Mouse (Mus musculus): ENCODE data around the gene Mtrex.

Mtrex gene

DNA sequence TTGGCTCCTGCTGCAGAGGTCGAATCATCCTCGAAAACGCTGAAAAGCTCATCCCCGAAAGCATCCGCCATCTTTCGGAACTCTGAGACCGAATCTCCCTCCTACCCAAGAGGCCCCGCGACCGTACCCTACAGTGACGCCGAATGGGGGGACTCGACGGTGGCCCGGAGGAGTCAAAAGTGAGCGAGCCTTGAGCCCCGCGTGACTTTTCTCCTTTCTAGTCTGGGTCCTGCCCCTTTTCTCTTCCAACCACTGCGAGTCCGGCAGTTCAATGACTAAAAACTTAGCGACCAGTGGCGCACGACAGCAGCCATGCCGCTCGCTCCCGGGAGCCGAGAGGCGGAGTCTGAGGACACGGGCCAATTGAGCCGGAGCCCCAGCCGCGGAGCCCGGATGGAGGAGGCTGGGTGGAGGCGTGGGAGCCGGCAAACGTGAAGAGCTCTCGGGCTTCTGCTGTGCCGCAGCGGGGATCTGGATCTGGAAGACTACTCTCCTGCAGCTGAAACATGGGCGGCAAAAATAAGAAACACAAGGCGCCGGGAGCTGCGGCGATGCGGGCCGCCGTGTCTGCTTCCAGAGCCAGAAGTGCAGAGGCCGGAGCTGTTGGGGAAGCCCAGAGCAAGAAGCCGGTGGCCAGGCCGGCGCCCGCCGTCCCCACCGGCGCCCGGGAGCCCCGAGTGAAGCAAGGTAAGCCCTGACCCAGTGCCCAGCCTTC, at the start of gene Mtrex, which contains the start of gene Dhx29:
TSS of gene Mtrex (minus strand) at position 112 of the 715 bp plus-strand sequence.
TSS of gene Dhx29 (plus strand) at position 168 of the 715 bp plus-strand sequence.
- DNase-seq (ENCODE audit: low read depth, low spot score), result peak; percentile 96

DNA sequence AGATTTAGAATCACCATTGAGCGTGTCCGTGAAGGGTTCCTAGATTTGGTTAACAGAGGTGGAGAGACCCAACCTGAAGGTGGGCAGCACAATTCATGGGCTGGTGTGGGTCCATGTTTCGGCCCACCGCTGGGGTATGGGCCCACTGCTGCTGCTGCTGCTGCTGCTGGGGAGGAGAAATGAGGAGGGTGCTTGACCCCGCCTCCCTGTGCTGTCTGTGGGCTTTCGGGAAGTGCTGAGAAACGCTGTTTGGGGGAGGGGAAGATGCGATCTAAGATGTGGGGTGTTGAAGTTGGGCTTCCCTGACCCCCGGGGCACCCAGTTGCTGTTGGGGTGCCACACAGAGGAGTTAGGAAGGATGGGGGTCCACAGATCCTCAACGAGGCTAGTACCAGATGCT, 49.5 kb upstream of the Mtrex start:
- DNase-seq (ENCODE audit: low read depth, low spot score), result no peak

DNA sequence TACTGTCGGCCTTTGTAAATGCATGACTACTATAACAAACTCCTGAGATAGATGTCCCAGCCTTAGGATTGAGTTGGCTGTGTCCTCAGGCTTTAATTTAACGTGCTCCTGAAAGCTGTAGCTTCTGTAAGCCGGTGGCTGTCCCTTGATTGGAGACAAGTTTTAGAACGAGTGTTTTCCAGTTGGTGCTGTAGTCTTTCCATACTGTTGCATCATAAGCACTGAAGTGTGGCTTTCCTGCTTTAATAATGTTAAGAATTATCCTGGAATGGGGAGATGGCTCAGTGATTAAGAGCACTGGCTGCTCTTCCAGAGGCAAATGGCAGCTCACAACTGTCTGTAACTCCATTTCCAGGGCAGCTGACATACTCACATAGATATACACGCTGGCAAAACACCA, 40.1 kb upstream of the Mtrex start:
- no peak for DNase-seq (ENCODE audit: low read depth, low spot score)

DNA sequence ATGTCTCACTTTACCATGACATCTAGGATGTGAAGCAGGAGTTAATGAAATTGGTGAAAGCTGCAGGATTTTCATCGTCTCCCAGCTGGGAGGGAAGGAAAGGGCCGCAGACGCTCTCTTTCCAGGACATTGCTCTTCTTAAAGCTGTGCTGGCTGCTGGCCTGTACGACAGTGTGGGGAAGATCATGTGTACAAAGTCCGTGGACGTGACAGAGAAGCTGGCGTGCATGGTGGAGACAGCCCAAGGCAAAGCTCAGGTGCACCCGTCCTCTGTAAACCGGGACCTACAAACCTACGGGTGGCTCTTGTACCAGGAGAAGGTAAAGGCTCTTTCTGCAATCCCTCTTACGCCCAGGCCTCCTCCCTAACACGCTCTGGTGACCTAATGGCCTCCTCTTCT, 37.2 kb upstream of the Mtrex start:
- DNase-seq (ENCODE audit: low read depth, low spot score), result no peak

DNA sequence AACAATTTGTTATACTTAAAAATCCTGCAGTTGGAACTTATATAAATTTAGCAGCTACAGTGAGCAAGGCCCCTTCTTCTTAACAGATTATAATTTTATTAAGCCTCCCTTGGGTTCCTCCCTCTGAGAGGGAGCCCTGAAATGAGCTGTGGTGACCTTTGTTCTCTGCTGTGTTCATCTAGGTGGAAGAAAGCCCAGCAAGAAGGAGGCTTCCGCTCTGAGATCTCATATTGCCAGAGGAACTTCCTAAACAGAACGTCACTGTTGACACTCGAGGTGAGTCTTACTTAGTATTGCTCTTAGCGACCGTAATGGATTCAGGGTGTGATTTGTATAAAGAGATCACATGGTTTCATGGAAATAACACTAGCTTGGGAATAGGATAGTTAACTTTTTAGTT, 35.9 kb upstream of the Mtrex start:
- no peak for DNase-seq (ENCODE audit: low read depth, low spot score)

DNA sequence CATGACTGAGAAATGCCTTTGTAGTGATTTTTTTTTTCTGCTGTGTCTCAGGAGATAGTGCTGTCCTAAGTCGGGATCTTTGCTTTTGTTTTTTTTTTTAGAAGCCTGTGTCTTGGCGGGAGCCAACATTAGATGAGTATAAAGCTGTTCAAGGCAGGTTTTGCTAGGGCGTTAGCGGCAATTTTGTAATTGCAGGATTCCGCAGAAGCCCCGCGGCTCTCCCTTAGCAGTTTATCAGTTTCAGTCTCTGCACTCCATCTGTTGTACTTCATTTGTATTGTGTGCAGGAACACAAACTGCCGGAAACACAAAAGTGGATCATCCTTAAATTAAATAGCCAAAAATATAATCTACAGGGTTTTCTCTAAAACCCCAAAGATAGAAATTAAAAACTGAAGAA, 26.9 kb upstream of the Mtrex start:
- no peak for DNase-seq (ENCODE audit: low read depth, low spot score)

DNA sequence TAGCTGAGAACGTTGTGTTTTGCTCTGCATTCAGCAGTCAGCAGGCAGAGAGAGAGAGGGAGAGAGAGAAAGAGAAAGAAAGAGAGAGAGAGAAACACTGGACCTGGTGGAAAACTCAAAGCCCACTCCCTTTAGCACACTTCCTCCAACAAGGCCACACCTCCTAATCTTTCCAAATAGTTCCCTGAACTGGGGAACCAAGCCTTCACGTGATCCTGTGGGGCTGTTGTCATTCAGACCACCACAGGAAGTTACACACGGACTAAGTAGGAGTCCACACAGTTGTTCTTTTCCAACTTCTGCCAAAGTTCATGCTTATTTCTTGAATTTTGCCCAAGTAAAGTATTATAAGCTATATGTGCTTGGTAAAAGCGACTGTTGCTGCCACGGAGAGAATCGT, 18.7 kb upstream of the Mtrex start:
- no peak for DNase-seq (ENCODE audit: low read depth, low spot score)

DNA sequence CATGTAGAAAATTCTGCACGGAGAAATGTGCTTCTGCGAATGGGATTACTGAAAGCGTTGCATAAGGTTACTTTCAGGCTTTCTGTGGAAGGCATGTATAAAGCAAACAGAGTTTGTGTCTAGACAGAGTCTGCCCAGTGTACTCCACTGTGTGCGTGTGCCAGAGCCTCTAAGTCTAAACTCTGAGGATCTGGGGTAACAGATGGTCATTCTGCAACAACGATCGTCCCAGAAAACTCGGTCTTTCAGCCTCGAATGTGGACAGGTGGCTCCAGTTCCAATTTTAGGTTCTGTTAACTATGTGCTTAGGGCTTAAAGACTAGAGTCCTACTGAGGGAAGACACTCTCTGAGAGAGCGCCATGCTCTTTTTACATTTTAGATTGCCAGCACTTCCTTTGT, 18.1 kb upstream of the Mtrex start:
- no peak for DNase-seq (ENCODE audit: low read depth, low spot score)

DNA sequence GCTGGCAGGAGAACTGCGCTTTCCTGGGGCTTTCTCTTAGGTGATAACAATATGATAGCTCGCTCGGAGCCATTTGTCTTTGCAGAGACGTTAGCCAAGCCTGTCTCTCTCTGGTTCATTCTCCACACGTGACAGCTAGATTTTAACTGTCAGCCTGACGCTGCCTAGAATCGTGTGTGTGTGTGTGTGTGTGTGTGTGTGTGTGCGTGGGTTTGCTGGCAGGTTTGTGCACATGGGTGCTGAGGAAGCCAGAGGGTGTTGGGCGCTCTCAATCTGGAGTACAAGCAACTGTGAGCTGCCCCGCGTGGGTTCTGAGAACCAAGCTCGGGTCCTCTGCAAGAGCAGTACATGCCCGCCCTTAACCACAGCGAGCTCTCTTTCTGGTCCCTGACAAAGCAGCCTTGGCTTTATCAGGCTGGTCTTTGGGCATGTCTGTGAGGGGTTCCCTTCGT, 14.7 kb upstream of the Mtrex start:
- no peak for DNase-seq (ENCODE audit: low read depth, low spot score)

DNA sequence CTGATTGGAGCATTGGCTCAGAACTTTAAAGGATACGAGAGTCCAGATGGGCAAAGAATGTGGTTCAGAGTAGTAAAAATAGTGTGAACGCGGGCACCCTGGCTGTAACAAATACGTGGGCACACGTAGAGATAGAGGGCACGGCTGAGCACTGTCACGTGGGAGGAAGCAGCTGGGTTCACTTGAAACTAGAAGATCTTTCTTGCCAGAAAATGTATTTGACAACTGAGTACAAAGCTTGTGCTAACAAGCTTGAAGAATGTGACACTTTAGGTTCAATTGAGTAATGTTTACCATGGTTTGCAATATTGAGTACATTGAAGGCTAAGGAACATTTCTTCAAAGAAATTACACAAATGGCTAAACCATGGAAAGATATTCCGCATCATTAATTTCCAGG, 10.9 kb upstream of the Mtrex start:
- DNase-seq (ENCODE audit: low read depth, low spot score), result no peak

DNA sequence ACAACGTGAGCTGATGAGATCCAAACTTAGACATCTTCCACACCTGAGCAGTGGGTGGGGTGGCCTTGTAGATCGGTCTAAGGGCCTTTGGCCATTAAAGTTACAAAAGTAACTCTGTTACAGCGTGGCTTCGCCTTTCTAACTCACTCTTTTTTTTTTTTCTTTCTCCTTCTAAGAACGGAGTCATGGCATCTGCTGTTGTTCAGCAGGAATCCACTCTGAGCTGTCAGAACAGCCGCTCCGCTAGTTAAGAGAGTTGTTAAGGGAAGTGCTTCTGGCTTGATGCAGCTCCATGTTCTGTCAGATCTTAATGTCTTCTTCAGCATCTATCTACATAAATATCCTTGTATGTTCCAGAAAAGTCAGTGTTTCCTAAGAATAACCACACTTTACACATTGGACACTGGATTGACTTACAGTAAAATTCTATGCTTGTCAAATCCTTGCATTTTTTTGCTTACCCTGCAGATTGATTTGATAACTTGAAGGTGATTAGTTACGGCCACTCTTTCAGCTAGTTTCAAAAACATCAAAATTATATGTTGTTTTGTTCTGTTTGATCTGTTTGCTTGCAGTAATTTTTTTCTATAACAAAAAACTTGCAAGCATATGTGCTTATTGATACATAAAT, 955 bp upstream of the Mtrex start:
- no peak for DNase-seq (ENCODE audit: low read depth, low spot score)

DNA sequence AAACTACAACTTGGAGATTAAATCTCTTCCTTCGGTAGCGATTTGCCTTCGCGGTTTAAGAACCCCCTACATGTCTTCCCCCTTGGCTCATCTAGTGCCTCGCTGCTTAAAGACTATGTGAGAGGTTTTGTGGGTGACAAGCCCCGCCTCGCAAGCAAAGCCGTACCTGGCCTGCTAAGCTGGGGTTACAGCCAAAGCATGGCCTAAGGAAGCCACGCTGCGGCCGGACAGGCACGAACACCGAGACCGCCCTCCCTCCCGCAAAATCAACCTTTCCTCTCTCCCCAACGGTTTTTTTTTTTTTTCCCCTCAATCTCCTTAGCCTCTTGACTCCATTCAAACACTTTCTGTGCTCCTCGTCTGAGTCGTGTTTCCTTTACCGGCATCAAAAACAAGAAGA, 402 bp downstream of the Mtrex start:
- no peak for DNase-seq (ENCODE audit: low read depth, low spot score)

DNA sequence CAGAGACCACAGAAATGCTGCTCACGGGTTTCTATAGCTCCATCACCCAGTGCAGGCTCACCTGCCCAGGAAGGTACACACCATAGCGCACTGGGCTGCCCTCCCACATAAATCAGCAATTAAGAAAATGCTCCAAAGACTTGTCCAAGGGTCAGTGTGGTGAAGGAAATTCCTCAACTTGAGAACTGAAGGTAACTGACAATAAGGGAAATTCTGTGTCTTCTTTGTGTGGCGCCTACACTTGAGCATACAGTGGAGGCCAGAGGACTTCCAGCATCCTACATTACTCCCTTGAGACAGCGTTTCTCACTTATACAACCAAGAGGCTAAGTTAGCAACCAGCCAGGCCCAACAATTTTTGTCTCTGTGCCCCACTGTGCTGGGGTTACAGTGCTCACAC, 1.2 kb downstream of the Mtrex start:
- DNase-seq (ENCODE audit: low read depth, low spot score), result no peak

DNA sequence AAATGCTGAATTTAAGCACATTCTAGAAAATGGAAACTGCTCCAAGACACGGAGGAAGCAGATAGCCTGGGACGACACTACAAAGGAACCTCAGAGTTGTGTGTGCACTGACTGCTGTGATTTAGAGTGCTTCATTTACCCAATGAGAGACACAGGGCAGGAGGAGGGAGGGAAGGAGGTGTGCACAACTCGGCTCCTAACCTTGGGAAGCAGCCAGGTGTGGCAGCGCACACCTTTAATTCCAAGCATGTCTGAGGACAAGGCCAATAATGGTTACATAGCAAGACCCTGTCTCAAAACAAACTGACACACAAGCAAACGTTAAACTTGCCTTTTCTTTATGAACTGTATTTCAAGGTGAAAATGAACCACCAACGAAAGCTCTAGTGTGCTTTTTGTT, 1.9 kb downstream of the Mtrex start:
- DNase-seq (ENCODE audit: low read depth, low spot score), result no peak

DNA sequence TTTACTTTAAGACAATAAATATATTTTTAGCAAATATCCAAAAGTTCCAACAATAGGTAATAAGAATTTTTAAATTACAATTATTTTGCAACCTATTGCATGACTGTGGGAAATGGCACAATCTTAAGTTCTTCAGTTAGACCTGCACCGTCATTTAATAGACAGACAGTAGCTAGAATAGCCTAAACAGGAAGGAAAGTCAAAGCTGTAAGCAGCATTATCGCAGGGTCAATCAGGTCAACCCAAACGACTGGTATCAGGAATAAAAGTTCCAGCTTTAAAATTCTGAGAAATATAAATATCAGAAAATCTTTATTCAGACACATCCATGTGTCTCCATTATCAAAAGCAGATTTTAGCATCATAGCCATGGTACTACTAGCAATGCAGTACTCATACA, 6.3 kb downstream of the Mtrex start:
- no peak for DNase-seq (ENCODE audit: low read depth, low spot score)

DNA sequence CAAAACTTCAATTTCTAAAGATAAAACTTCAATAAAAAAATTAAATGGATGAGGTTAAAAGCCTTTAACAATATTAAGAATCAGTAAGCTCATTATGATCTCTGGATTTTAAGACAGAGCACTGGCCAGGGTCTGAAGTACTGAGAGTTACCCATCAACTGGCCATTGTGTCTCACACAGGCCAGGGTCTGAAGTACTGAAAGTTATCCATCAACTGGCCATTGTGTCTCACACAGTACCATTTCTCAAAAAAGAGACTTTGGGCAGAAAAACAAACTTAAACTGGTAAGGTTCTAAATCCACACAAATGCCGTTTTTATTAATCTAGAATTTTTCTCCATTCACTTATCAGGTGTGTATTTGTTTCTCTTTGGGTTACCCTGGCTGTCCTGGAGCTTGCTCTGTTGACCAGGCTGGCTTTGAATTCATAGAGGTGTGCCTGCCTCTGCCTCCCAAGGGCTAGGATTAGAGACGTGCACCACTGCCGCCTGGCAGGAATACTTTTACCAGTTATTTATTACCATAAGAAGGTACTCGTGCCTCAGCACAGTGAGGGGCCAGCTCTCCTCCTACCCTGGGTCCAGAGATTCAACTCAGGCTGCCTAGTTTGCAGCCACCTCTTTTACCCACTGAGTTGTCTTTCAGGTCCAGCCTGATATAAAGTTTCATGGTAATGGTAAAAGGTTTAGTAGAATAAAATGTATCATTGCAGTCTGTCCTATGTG, 7.9 kb downstream of the Mtrex start:
- DNase-seq (ENCODE audit: low read depth, low spot score), result no peak

DNA sequence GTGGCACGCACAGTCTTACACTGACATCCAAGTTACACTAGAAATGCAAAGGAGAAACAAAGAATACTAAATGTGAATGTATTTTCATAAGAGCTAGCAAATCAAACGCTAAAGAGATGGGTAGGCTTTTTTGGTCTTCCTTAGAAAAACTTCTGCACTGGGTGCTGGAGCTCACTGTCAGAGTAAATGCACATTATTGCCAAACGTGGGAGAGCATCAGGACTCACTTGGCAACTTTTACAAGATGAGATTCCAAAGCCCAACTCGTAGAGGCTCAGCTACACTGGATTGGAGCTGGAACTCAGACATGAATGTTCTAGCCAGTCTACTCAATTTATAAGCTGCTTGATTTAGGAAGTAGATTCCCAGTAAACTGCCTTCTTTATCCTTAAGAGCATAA, 16.8 kb downstream of the Mtrex start:
- no peak for DNase-seq (ENCODE audit: low read depth, low spot score)

DNA sequence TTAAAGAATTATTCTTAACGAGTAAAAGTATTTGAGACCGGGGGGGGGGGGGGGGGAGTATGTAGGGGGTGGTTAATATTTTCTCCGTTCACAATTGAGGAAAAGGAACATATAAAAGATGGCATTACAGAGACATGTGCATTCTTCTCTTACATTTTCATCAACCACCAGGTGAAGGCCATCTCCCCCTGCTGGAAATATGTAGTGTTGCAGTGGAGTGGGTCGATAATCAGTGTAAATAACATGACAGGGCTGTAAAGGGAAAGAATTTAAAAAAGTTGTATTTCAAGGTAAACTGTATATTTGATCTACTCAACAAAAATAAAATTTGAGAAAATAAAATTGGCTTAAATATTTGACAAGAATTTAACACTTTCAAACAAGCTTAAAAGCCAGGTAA, 17.5 kb downstream of the Mtrex start:
- DNase-seq (ENCODE audit: low read depth, low spot score), result peak; percentile 4

DNA sequence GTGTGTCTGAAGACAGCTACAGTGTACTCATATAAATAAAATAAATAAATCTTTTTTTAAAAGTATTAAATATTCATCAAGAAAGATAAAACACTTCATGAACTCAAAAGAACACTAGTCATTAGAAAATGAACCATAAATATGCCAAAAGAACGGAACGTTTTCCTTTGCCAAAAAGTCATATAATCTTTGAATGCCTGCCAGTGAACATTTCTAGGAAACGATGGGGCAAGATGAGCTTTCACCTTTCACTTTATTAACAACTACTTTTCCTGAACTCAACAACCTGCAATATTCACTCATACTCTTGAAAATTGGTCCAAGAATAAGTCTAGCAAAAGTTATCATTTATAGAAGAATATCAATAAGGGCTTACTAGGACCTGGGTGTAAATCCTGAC, 25.0 kb downstream of the Mtrex start:
- DNase-seq (ENCODE audit: low read depth, low spot score), result no peak

DNA sequence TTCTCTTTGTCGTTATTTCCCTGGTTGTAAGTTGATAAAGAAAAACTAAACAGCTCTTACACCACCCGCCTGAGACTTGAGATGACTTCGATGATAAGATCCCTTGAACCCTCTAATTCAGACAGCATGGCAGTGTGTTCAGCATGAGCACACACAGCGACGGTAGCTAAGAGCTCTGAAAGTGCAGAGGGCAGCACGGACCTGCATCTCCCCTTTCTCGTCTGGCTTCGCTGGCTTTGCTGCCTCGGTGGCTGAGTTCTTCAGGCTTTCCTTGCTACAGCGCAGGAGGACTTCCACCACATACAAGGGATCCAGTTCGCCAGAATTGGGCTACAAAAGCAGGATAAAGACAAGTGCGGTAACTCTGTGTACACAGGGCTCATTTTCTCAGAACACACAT, 40.0 kb downstream of the Mtrex start:
- no peak for DNase-seq (ENCODE audit: low read depth, low spot score)

DNA sequence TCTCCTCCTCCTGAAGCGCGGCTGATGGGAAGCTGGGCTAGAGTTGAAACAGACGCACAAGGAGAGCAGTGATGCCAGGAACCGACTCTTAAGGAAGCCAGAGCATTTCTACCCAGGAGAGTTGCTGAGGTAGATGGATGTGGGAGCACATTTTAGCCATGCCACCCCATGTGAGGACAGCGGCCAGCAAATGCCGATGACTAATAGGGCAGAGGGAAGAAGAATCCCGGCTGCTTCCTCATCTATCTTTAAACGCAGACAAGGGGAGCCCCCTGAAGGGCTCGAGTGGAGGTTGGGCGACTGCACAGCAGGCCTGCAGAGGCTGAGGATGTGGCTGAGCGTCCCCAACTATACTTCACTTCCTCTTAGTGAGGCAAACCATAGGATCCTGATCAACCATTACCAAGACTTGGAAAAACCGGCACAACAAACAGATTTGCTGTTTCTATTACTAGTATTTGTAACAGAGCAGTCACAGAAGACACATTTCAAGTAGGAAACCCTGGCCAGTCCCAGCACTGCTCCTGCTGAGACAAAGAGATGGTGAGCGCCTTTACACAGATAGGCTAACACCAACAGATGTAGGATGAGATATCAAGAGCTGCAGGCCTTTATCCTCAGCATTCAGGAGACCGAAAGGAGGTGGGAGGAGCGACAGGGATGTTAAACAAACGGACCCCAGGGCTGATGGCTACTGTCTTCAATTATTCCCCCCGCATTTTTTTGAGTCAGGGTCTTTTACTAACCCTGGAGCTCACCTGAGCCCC, 55.5 kb downstream of the Mtrex start:
- DNase-seq (ENCODE audit: low read depth, low spot score), result no peak

DNA sequence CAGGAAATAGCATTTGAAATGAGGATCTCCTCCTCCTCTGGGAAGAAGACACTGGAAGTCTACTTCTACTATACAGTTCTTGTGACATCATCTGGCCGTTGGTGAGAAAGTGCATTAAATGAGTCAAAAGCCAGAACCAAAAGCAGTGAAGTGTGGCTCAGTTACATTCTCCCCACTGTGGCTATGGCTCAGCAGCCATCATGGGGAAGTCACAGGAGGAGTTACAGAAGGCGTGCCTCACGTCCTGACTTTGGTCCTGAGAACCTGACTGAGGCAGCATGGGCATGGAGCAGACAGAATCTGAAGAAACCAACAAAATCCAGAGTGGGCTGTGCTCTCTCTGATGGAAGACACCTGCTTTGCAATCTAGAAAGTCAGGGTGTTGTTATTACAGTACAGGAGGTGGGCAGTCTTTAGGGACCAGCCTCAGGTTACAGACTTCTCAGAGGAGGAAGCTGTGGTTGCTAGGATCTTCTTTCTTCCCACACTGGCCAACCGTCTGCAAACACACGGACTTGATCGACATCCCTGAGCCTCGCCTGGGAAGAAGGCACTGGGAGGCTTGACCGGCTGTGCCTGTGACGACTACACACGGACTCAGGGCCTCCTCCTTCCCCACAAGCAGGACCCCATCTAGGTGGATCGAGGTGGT, 57.0 kb downstream of the Mtrex start:
- DNase-seq (ENCODE audit: low read depth, low spot score), result no peak
